Mouse (Mus musculus) bone marrow, adult 2 months (tissue): Measurements from ENCODE around the gene Ccr1l1. TPM values are rescaled to one million over a fixed set of nuclear protein-coding genes. Genes with fewer than 3 reads are reported as not detected.

ENCODE experiments used
- H3K27ac ChIP-seq: fragments of 200-500 bp; 2 replicates; pipeline ENCODE4 v1.5.1; 2012; ENCODE audit warnings: low read depth, mild to moderate bottlenecking, control low read depth, inconsistent platforms, low read length; ENCODE audit not compliant: control insufficient read depth, poor library complexity, insufficient read depth
- H3K4me1 ChIP-seq: fragments of 200-500 bp; 2 replicates; pipeline ENCODE4 v1.6.1; 2011; ENCODE audit warnings: low read length; ENCODE audit not compliant: control insufficient read depth, insufficient read depth
- H3K4me3 ChIP-seq: fragments of 200-500 bp; replicated peaks from 2 replicates; pipeline ENCODE3; 2011; ENCODE audit warnings: mild to moderate bottlenecking, low read depth, low read length, control low read depth; ENCODE audit not compliant: control insufficient read depth
- CTCF ChIP-seq: fragments of 200-500 bp; IDR thresholded peaks from 2 replicates; pipeline ENCODE4 v1.5.1; 2011; ENCODE audit warnings: low read length, control low read depth; ENCODE audit not compliant: control insufficient read depth, insufficient read depth
- POLR2A ChIP-seq: fragments of 200-500 bp; IDR thresholded peaks from 2 replicates; pipeline ENCODE4 v1.6.1; 2011; ENCODE audit warnings: low read depth, mild to moderate bottlenecking, control low read depth, low read length, borderline replicate concordance; ENCODE audit not compliant: control insufficient read depth
- WGBS: fragments of 180-500 bp; shearing (Covaris S2); methylation state at CpG from one replicate; pipeline ENCODE4 v1.1.7; 2018; 5-methylcytosine and 5-hydroxymethylcytosine counted together
- polyA plus RNA-seq: library from polyadenylated mRNA; stranded (reverse); fragments of >200 nt; gene quantifications from 2 replicates; pipeline ENCODE4 v1.2.4, GENCODE M21; 2011; ENCODE audit warnings: low replicate concordance; ENCODE audit not compliant: missing spikeins, insufficient read depth, insufficient read length

Gene Ccr1l1
- polyA plus RNA-seq, 1 experiment, result not detected

GRCm38 (mm10) chr9:123947815-123948214 is 30.4 kb downstream of the Ccr1l1 start:
- WGBS, result 54% methylated on average over 1 of the region's 1 CpGs
- TF ChIP-seq CTCF (no peak), POLR2A (no peak)
- peaks cover 10% of the 10 kb centered on the region for H3K4me1 ChIP-seq
- H3K4me3 ChIP-seq, result no peak overlapping the region
- H3K27ac ChIP-seq, result no peak overlapping the region

GRCm38 (mm10) chr9:123942025-123942424 is 36.2 kb downstream of the Ccr1l1 start:
- TF ChIP-seq POLR2A (no peak), CTCF (no peak)
- H3K4me1 ChIP-seq, result peaks cover 9% of the 10 kb centered on the region
- H3K4me3 ChIP-seq, result no peak overlapping the region
- 27% methylated on average over 3 of the region's 3 CpGs for whole genome bisulfite sequencing
- peak overlapping the region; percentile 96; the same call in 1 of the 2 replicates for H3K27ac ChIP-seq

- TF ChIP-seq CTCF (no peak), POLR2A (no peak)
- Histone ChIP-seq H3K4me3 (no peak overlapping the region), H3K4me1 (peaks cover 9% of the 10 kb centered on the region), H3K27ac (peak overlapping the region; percentile 96)
- 9% methylated on average over 2 of the region's 2 CpGs for WGBS
Observed at GRCm38 (mm10) chr9:123941316-123941715, 36.9 kb downstream of the Ccr1l1 start.

GRCm38 (mm10) chr9:123940628-123941027 is 37.6 kb downstream of the Ccr1l1 start:
- TF ChIP-seq POLR2A (no peak), CTCF (no peak)
- Histone ChIP-seq H3K27ac (peak overlapping the region; percentile 96; the same call in 1 of the 2 replicates), H3K4me3 (no peak overlapping the region), H3K4me1 (peaks cover 9% of the 10 kb centered on the region)

- H3K27ac ChIP-seq, result peak overlapping the region; percentile 26; the same call in 1 of the 2 replicates
- TF ChIP-seq CTCF, result no peak
- no peak for TF ChIP-seq POLR2A
- no peak overlapping the region for H3K4me3 ChIP-seq
- H3K4me1 ChIP-seq, result peaks cover 9% of the 10 kb centered on the region
- 35% methylated on average over 1 of the region's 1 CpGs for WGBS
Observed at GRCm38 (mm10) chr9:123940168-123940567, 38.0 kb downstream of the Ccr1l1 start.

- peaks cover 9% of the 10 kb centered on the region for H3K4me1 ChIP-seq
- TF ChIP-seq POLR2A (no peak), CTCF (no peak)
- H3K27ac ChIP-seq, result peak overlapping the region; percentile 29; the same call in 1 of the 2 replicates
- WGBS, result 43% methylated on average over 2 of the region's 2 CpGs
- no peak overlapping the region for H3K4me3 ChIP-seq
Observed at GRCm38 (mm10) chr9:123937989-123938388, 40.2 kb downstream of the Ccr1l1 start.

- 62% methylated on average over 9 of the region's 9 CpGs for WGBS
- peaks cover 4% of the 10 kb centered on the region; the same call in 1 of the 2 replicates for H3K4me1 ChIP-seq
- no peak overlapping the region for H3K4me3 ChIP-seq
- peak overlapping the region; percentile 83 for H3K27ac ChIP-seq
- TF ChIP-seq CTCF, result no peak
- TF ChIP-seq POLR2A, result no peak
Observed at GRCm38 (mm10) chr9:123936604-123937280, 41.5 kb downstream of the Ccr1l1 start.

GRCm38 (mm10) chr9:123935776-123936175 is 42.4 kb downstream of the Ccr1l1 start:
- Histone ChIP-seq H3K4me3 (no peak overlapping the region), H3K4me1 (peaks cover 2% of the 10 kb centered on the region; the same call in 1 of the 2 replicates), H3K27ac (peak overlapping the region; percentile 19; the same call in 1 of the 2 replicates)
- 90% methylated on average over 5 of the region's 5 CpGs for WGBS
- TF ChIP-seq POLR2A (no peak), CTCF (no peak)
